17 mouse cellular contexts compared by ENCODE assay signal in genomic region chr7:142418027-142418426, GRCm38 (mm10). TPM values are rescaled to one million over a fixed set of nuclear protein-coding genes. Genes with fewer than 3 reads are reported as not detected.
"Had no signal": no experiment of that assay in that cellular context is flagged by ENCODE, and none has a peak within 500 bp of the region (broad histone marks: within the 10 kb centered on the region; RNA-seq: fewer than 3 reads in every experiment).

No protein-coding gene starts in this region.

- H3K9ac ChIP-seq: neural tube, embryonic 15.5 days had no signal

- H3K4me1 ChIP-seq: limb, embryonic 10.5 days; midbrain, embryonic 10.5 days; neural tube, embryonic 15.5 days had no signal

- H3K27ac ChIP-seq: left cerebral cortex, adult 2 months; limb, embryonic 10.5 days; midbrain, embryonic 10.5 days; neural tube, embryonic 15.5 days; stomach, postnatal 0 days had no signal

- H3K36me3 ChIP-seq: limb, embryonic 10.5 days; midbrain, embryonic 10.5 days; neural tube, embryonic 15.5 days had no signal

- DNase-seq: kidney, adult 8-10 months; kidney, postnatal 25 days; lung, adult 18-20 months; midbrain, embryonic 14.5 days; right cerebral cortex, adult 18-20 months; right cerebral cortex, postnatal 25 days; thymus, postnatal 4 days had no signal

- H3K27me3 ChIP-seq: neural tube, embryonic 15.5 days had no signal

- H3K9me3 ChIP-seq: limb, embryonic 10.5 days; midbrain, embryonic 10.5 days; neural tube, embryonic 15.5 days had no signal

- H3K4me2 ChIP-seq: neural tube, embryonic 15.5 days had no signal

- H3K4me3 ChIP-seq: left cerebral cortex, adult 2 months; limb, embryonic 10.5 days; midbrain, embryonic 10.5 days; myocyte; neural tube, embryonic 15.5 days had no signal

RNA-seq across cellular contexts. Expression of gene Syt8, which starts 16.6 kb away (rescaled TPM):
- total RNA-seq: layer of hippocampus, postnatal 25 days; left cerebral cortex, adult 2 months; megakaryocyte, adult 5-6 weeks had no signal
- polyA plus RNA-seq: limb, embryonic 10.5 days; midbrain, embryonic 10.5 days; midbrain, embryonic 14.5 days; neural tube, embryonic 11.5 days had no signal

RNA-seq across cellular contexts. Expression of gene Tnni2, which starts 23.6 kb away (rescaled TPM):
- polyA plus RNA-seq: midbrain, embryonic 14.5 days had no signal

RNA-seq across cellular contexts. Expression of gene Gm49369, which starts 35.6 kb away (rescaled TPM):
- polyA plus RNA-seq: midbrain, embryonic 10.5 days; neural tube, embryonic 11.5 days; neural tube, embryonic 15.5 days; small intestine, adult 2 months had no signal
